Mouse (Mus musculus): ENCODE measurements around the gene Pdgfa. TPM values are rescaled to one million over a fixed set of nuclear protein-coding genes. Genes with fewer than 3 reads are reported as not detected.
A peak's percentile ranks its signal among the peaks of the same experiment; 100 is the strongest.

Gene Pdgfa
- total and polyA plus RNA-seq, 3 experiments = not detected

DNA sequence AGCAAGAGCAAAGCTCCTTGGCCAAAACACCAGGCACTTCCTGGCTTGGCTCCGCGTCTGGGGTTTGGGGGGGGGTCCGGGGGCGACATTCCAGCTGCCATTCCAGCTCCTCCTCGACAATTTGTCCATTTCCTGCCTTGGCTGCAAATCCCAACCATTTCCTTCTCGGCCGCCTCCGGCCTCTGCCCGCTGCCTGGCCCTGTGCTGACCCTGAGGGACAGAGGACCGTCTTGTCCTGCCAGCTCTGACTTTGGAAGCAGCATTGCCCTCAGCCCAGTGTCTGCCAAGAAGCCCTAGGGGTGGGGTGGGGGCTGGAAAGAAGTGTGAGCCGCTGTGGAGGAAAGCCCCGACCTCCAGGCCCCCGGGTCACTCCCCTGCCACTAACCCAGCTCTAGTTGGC lies 44.2 kb downstream of the Pdgfa start:
- no peak for ATAC-seq (ENCODE audit: extremely low read depth, insufficient number of reproducible peaks, low FRiP score, poor library complexity, severe bottlenecking)

DNA sequence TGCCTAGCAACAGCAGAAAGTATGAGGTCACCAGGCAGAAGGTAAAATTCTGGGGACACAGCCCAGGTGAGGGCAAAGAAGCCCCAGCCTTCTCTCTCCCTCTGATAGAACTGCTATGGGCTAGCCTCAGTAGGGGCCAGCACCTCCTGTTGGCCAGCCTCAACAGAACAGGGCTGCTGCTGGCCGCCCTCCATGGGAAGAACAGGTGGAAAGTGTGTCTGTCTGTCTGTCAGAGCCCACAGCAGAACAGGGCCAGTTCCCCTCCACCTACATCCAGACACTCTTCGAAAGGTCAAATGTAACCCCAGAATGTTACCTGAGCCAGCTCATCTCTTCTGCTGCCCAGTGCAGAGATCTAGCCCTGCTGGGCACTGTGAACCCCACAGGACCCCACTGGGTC lies 45.9 kb downstream of the Pdgfa start:
- H3K27me3 ChIP-seq (ENCODE audit: insufficient read depth, low read length) = peaks cover 3% of the 10 kb centered on the region
- ATAC-seq (ENCODE audit: extremely low read depth, insufficient number of reproducible peaks, low FRiP score, poor library complexity, severe bottlenecking) = no peak
- TF ChIP-seq CTCF (IDR thresholded peaks at IDR 0.05; ENCODE audit: low read depth, low read length) (no peak), GATA1 (IDR thresholded peaks at IDR 0.05; ENCODE audit: borderline replicate concordance, low read length) (no peak), TAL1 (conservative IDR thresholded peaks at IDR 0.05; ENCODE audit: low read depth, low read length) (no peak), GATA2 (IDR thresholded peaks at IDR 0.05; ENCODE audit: borderline replicate concordance, low read depth, low read length) (no peak), POLR2AphosphoS5 (IDR thresholded peaks at IDR 0.05; ENCODE audit: insufficient replicate concordance, low read depth, low read length) (no peak)
- H3K4me3 ChIP-seq (ENCODE audit: low read depth, low read length) = no peak overlapping the region
- no peaks in the 10 kb centered on the region for H3K9me3 ChIP-seq (replicated peaks)
- H3K4me1 ChIP-seq (ENCODE audit: insufficient read depth, low read depth, low read length) = no peaks in the 10 kb centered on the region
- H3K36me3 ChIP-seq (replicated peaks) = no peaks in the 10 kb centered on the region
- DNase-seq (ENCODE audit: low spot score) = no peak

More for the DNA sequence above, 44.2 kb downstream of the Pdgfa start:
- H3K36me3 ChIP-seq (replicated peaks) = no peaks in the 10 kb centered on the region
- no peak for DNase-seq (ENCODE audit: low spot score)
- no peak overlapping the region for H3K4me3 ChIP-seq (ENCODE audit: low read depth, low read length)
- H3K27me3 ChIP-seq (ENCODE audit: insufficient read depth, low read length) = peaks cover 3% of the 10 kb centered on the region
- no peaks in the 10 kb centered on the region for H3K4me1 ChIP-seq (ENCODE audit: insufficient read depth, low read depth, low read length)
- H3K9me3 ChIP-seq (replicated peaks) = no peaks in the 10 kb centered on the region
- TF ChIP-seq POLR2AphosphoS5 (IDR thresholded peaks at IDR 0.05; ENCODE audit: insufficient replicate concordance, low read depth, low read length) (no peak), TAL1 (conservative IDR thresholded peaks at IDR 0.05; ENCODE audit: low read depth, low read length) (no peak), GATA2 (IDR thresholded peaks at IDR 0.05; ENCODE audit: borderline replicate concordance, low read depth, low read length) (no peak), GATA1 (IDR thresholded peaks at IDR 0.05; ENCODE audit: borderline replicate concordance, low read length) (no peak), CTCF (IDR thresholded peaks at IDR 0.05; ENCODE audit: low read depth, low read length) (no peak)

DNA sequence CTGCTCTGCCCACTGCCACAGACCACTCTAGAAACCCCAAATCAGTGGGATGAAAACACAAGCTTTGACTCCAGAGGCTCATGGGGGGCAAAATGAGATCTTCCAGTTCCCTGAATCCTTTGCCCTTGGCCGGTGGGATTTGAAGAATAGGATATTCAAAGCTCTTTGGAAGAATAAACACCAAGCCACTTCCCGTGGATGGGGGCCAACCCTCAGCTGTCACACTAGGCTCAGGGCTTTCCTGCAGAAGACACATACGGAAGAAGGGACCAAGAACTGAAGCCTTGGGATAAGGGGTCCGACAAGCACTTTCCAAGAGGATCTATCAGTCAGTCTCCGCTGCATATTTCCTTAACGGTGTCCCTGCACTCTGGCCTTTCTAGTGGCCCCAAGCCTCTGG lies 48.0 kb downstream of the Pdgfa start:
- Histone ChIP-seq H3K4me1 (ENCODE audit: insufficient read depth, low read depth, low read length) (no peaks in the 10 kb centered on the region), H3K4me3 (ENCODE audit: low read depth, low read length) (no peak overlapping the region), H3K36me3 (replicated peaks) (no peaks in the 10 kb centered on the region), H3K9me3 (replicated peaks) (no peaks in the 10 kb centered on the region), H3K27me3 (ENCODE audit: insufficient read depth, low read length) (peaks cover 3% of the 10 kb centered on the region)
- no peak for ATAC-seq (ENCODE audit: extremely low read depth, insufficient number of reproducible peaks, low FRiP score, poor library complexity, severe bottlenecking)
- TF ChIP-seq GATA2 (IDR thresholded peaks at IDR 0.05; ENCODE audit: borderline replicate concordance, low read depth, low read length) = no peak
- TF ChIP-seq CTCF (IDR thresholded peaks at IDR 0.05; ENCODE audit: low read depth, low read length) = no peak
- TF ChIP-seq GATA1 (IDR thresholded peaks at IDR 0.05; ENCODE audit: borderline replicate concordance, low read length) = no peak
- no peak for TF ChIP-seq POLR2AphosphoS5 (IDR thresholded peaks at IDR 0.05; ENCODE audit: insufficient replicate concordance, low read depth, low read length)
- no peak for TF ChIP-seq TAL1 (conservative IDR thresholded peaks at IDR 0.05; ENCODE audit: low read depth, low read length)
- no peak for DNase-seq (ENCODE audit: low spot score)

DNA sequence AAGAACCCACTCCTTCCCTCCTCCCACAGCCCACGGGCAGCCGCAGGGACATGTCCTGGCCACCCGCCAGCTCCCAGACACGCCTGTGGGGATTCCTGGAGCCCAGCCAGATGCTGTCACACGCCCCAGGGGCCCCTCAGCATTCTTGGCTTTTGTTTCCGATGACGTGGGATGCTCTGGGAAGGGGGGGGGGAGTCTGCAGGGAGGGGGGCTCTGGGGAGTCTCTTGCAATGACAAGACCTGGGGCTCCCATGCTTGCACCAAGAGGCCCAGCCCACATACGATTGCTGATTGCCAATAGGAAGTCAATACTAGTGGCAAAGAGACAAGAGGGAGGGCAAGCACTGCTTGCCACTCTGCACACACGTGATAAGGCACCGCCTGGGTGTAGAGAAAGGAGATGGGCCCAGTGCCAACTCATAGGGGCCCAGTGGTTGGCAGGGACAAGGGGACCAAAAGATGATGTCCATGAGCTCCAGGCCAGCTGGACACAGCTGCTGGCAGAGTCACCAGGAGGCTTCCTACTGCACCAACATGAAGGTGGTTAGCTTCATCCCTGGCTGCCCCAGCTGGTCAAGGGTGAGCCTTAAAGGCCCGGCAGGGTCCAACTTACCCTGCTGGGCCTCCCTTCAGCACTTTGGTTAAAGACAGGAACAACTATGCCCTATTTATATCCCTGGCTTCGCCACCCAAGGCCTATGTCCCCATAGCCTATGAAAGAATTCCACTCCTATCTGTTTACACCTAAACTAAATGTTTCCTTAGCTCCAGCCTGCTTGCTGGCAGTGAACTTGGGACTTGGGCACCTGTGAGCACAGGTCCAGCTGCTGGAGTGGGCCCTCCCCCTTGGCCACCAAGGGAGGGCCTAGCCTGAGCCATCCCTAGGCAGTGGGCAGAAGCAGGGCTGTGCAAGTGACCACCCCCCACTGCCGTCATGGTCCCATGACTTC lies 48.9 kb downstream of the Pdgfa start:
- Histone ChIP-seq H3K4me3 (ENCODE audit: low read depth, low read length) (no peak overlapping the region), H3K9me3 (replicated peaks) (no peaks in the 10 kb centered on the region)

DNA sequence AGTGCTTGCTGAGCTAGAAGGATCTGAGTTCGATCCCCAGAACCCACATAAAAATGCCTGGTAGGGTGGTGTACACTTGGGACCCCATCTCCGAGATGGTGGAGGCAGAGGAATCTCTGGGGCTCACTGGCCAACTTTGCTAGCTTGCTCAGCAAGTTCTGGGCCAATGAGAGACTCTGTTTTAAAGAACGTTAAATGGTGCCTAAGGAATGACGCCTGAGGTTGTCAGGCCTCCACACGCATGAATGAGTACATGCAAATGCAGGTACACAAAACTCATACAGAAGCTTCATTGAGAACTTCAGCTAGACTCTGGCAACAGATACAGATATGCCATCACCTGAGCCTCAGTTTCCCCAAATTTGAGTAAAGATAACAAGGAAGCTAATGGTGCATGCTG lies 49.7 kb downstream of the Pdgfa start:
- Histone ChIP-seq H3K4me1 (ENCODE audit: insufficient read depth, low read depth, low read length) (no peaks in the 10 kb centered on the region), H3K9me3 (replicated peaks) (no peaks in the 10 kb centered on the region), H3K4me3 (ENCODE audit: low read depth, low read length) (no peak overlapping the region), H3K27me3 (ENCODE audit: insufficient read depth, low read length) (peaks cover 3% of the 10 kb centered on the region), H3K36me3 (replicated peaks) (no peaks in the 10 kb centered on the region)
- no peak for DNase-seq (ENCODE audit: low spot score)
- ATAC-seq (ENCODE audit: extremely low read depth, insufficient number of reproducible peaks, low FRiP score, poor library complexity, severe bottlenecking) = no peak
- TF ChIP-seq TAL1 (conservative IDR thresholded peaks at IDR 0.05; ENCODE audit: low read depth, low read length) (no peak), GATA2 (IDR thresholded peaks at IDR 0.05; ENCODE audit: borderline replicate concordance, low read depth, low read length) (no peak), POLR2AphosphoS5 (IDR thresholded peaks at IDR 0.05; ENCODE audit: insufficient replicate concordance, low read depth, low read length) (no peak), GATA1 (IDR thresholded peaks at IDR 0.05; ENCODE audit: borderline replicate concordance, low read length) (no peak), CTCF (IDR thresholded peaks at IDR 0.05; ENCODE audit: low read depth, low read length) (no peak)

More for the DNA sequence above, 48.9 kb downstream of the Pdgfa start:
- no peak for TF ChIP-seq GATA2 (IDR thresholded peaks at IDR 0.05; ENCODE audit: borderline replicate concordance, low read depth, low read length)
- TF ChIP-seq GATA1 (IDR thresholded peaks at IDR 0.05; ENCODE audit: borderline replicate concordance, low read length) = no peak
- no peak for TF ChIP-seq CTCF (IDR thresholded peaks at IDR 0.05; ENCODE audit: low read depth, low read length)
- no peak for TF ChIP-seq TAL1 (conservative IDR thresholded peaks at IDR 0.05; ENCODE audit: low read depth, low read length)
- TF ChIP-seq POLR2AphosphoS5 (IDR thresholded peaks at IDR 0.05; ENCODE audit: insufficient replicate concordance, low read depth, low read length) = no peak
- no peaks in the 10 kb centered on the region for H3K36me3 ChIP-seq (replicated peaks)
- peaks cover 3% of the 10 kb centered on the region for H3K27me3 ChIP-seq (ENCODE audit: insufficient read depth, low read length)
- DNase-seq (ENCODE audit: low spot score) (peak; percentile 14), ATAC-seq (ENCODE audit: extremely low read depth, insufficient number of reproducible peaks, low FRiP score, poor library complexity, severe bottlenecking) (no peak)
- H3K4me1 ChIP-seq (ENCODE audit: insufficient read depth, low read depth, low read length) = no peaks in the 10 kb centered on the region

DNA sequence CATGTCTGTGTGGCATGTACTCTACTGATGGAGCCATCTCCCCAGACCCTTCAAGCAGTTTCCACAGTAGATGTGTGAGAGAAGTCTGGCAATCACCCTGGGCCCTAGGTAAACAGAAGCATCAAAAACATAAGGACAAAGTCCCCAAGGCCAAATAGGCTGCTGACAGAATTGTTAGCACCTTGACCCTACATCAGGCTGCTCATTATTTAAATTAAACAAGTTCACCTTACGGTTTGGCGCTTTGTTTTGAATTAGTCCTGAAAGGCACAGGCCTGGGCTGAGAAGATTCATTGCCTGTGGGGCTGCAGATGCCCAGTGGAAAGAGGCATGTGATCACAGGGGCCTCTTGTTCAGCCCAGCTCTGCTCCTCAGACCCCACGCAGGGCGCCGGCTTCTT lies 50.2 kb downstream of the Pdgfa start:
- no peaks in the 10 kb centered on the region for H3K36me3 ChIP-seq (replicated peaks)
- no peaks in the 10 kb centered on the region for H3K4me1 ChIP-seq (ENCODE audit: insufficient read depth, low read depth, low read length)
- H3K4me3 ChIP-seq (ENCODE audit: low read depth, low read length) = no peak overlapping the region
- TF ChIP-seq GATA1 (IDR thresholded peaks at IDR 0.05; ENCODE audit: borderline replicate concordance, low read length) (no peak), CTCF (IDR thresholded peaks at IDR 0.05; ENCODE audit: low read depth, low read length) (no peak), POLR2AphosphoS5 (IDR thresholded peaks at IDR 0.05; ENCODE audit: insufficient replicate concordance, low read depth, low read length) (no peak), GATA2 (IDR thresholded peaks at IDR 0.05; ENCODE audit: borderline replicate concordance, low read depth, low read length) (no peak), TAL1 (conservative IDR thresholded peaks at IDR 0.05; ENCODE audit: low read depth, low read length) (no peak)
- H3K27me3 ChIP-seq (ENCODE audit: insufficient read depth, low read length) = peaks cover 3% of the 10 kb centered on the region
- ATAC-seq (ENCODE audit: extremely low read depth, insufficient number of reproducible peaks, low FRiP score, poor library complexity, severe bottlenecking) (no peak), DNase-seq (ENCODE audit: low spot score) (no peak)
- H3K9me3 ChIP-seq (replicated peaks) = no peaks in the 10 kb centered on the region

Data from G1E (cell line).